Mouse (Mus musculus) NIH3T3 (cell line): ENCODE measurements around the gene Trim67.

Experiments
- DNase-seq: peaks from one replicate; pipeline ENCODE4 v3.0.0-alpha.2; 2012; ENCODE audit warnings: low read depth

The Trim67 gene

GRCm38 (mm10) chr8:124794486-124794780 is 1.5 kb downstream of the Trim67 start:
- no peak for DNase-seq

DNA sequence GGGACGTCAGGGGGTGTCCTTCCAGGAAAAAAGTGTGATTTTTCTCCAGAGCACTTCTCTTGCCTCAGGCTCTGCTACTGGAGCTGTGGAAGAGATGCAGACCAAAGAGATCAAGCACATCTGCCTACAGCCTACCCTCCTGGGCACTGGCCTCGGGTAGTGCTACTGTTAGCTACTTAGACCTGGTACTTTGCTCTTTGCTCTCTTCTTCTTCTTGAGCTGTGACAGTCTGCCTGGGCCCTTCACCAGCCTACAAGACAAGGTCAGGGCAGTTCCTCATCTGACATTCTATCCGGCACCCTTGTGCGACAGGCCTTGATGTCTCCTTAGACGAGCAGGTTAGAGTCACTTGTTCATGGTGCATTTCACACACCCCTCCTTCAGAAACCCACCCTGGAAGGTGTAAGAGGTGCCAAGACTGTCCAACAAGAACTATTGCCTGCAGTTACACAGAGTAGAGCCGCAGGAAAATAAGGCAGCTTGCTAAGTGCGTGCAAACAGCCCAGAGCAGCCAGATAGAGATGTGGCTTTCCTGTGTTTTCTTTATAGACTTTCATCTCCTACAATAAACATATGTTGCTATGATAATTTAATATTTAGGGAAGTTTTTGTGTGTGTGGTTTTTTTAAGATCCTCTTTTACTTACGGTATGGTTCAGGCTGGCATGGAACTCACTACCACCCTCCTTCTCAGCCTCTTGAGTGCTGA is 3.0 kb downstream of the Trim67 start:
- no peak for DNase-seq

- DNase-seq, result no peak
These were observed 7.7 kb downstream of the Trim67 start for GRCm38 (mm10) chr8:124800542-124800941.

- DNase-seq, result no peak
These were observed 11.2 kb downstream of the Trim67 start for GRCm38 (mm10) chr8:124803824-124804702.

- DNase-seq, result no peak
These were observed 13.1 kb downstream of the Trim67 start for GRCm38 (mm10) chr8:124805990-124806389.

DNA sequence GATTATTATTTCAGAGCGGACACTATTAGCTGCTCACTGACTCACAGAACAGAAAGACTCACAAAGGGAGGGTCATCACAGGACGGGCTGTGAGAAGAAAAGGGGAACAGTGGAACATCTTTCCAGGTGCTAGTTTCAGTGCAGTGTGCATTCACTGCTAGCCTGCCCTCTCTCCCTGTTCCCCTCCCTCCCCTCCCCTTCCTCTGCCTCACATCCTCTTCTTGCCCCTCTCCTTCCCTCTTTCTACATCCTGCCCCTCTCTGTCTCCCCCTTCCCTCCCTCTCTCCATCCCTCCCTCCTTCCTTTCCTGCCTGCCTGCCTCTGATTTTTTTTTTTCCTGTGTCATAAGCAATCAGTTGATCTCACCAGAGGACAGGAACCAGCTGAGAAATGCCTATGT is 16.5 kb downstream of the Trim67 start:
- no peak for DNase-seq

DNA sequence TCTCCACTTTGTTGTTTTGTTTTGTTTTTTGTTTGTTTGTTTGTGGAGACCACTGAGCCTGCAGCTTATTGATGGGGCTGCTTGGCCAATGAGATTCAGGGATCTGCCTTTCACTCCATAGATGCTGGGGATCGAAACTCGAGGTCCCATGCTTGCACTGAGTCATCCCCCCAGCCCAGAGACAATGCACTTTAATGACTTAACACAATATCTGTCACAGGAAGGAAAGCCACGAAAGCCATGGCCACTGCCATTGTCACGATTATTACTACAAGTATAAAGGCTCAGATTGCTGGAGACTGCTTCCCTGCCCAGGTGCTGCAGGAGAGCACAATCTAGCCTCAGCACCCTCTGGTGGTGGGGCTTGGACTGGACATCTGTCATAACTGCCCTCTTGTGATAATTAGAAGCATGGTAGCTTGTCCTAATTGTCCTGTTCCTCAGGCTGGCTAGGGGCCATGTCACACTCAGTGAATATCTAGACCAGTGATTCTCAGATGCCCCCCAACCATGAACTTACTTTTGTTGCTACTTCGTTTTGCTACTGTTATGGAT is 17.2 kb downstream of the Trim67 start:
- no peak for DNase-seq

GRCm38 (mm10) chr8:124810689-124811394 is 17.9 kb downstream of the Trim67 start:
- no peak for DNase-seq

- DNase-seq, result no peak
These were observed 20.4 kb downstream of the Trim67 start for GRCm38 (mm10) chr8:124813326-124813725.

GRCm38 (mm10) chr8:124815870-124816269 is 23.0 kb downstream of the Trim67 start:
- no peak for DNase-seq

DNA sequence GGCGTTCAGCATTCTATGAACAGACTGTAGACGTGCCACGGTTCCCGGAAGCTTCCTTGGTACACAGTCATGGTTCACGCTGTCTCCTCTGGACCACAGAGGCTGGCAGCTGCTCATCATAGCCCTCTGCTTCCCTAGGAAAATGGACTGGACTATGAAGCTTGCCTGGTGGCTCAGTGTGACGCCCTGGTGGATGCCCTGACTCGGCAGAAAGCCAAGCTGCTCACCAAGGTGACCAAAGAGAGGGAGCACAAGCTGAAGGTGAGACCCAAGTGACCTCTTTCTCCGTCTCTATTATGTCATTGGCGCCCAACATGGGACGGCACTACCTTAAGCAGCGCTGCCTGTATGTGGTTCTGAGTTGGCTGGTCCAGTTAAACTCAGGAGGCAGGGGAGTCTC is 24.0 kb downstream of the Trim67 start:
- DNase-seq, result no peak

DNA sequence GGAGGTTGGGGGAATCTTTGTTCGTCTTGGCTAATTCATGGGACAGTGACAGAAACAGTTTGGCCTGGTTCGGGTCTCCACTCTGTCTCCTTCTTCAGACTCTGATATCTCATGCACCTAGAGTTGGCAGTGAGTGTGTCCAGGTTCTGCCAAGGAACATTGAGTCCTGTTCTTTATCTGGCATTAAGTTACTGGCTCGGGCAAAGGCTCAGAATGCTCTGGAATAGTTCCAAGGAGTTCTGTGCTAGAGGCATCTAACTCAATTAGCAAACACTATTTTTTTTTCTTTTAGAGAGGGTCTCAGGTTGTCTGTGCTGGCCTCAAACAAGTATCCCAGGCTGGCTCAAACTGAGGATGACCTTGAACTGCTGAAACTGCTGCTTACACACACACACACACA is 24.5 kb downstream of the Trim67 start:
- DNase-seq, result no peak

- DNase-seq, result peak; percentile 26
These were observed 26.8 kb downstream of the Trim67 start for GRCm38 (mm10) chr8:124819612-124820115.

DNA sequence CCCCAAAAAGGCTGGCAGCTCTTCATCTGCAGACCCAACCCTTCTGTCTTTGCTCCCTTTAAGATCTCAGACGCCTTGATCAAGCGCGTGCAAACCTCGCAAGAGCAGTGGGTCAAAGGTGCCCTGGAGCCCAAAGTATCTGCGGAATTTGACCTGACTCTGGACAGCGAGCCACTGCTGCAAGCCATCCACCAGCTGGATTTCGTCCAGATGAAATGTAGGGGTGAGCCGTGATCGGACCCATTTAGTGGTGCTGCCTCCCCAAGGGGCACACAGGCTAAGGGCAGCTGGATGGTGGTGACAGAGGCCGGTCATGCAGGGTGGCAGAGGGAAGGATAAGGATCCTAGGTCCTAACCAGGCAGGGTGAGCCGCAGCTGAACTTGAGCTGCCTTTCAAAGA is 27.2 kb downstream of the Trim67 start:
- no peak for DNase-seq

GRCm38 (mm10) chr8:124823497-124823896 is 30.6 kb downstream of the Trim67 start:
- peak; percentile 24 for DNase-seq

- peak; percentile 93 for DNase-seq
These were observed 33.8 kb downstream of the Trim67 start for GRCm38 (mm10) chr8:124826658-124827057.

GRCm38 (mm10) chr8:124827387-124827786 is 34.5 kb downstream of the Trim67 start:
- peak; percentile 84 for DNase-seq

- DNase-seq, result no peak
These were observed 35.8 kb downstream of the Trim67 start for GRCm38 (mm10) chr8:124828561-124829240.

GRCm38 (mm10) chr8:124830050-124830449 is 37.2 kb downstream of the Trim67 start:
- no peak for DNase-seq

- no peak for DNase-seq
These were observed 38.6 kb downstream of the Trim67 start for GRCm38 (mm10) chr8:124831531-124831930.

- peak; percentile 15 for DNase-seq
These were observed 39.0 kb downstream of the Trim67 start for GRCm38 (mm10) chr8:124831941-124832340.
